Mouse (Mus musculus) liver, embryonic 14.5 days (tissue): ENCODE measurements at regions not wholly inside any gene's neighbourhood (a gene's known extent, or its start where the extent isn't known, plus 50 kb on each side); places are given as distances from the start of the nearest gene placed in this dataset.

ENCODE experiments used
- CTCF ChIP-seq: IDR thresholded peaks from 2 replicates; pipeline ENCODE4 v1.5.1; 2016; ENCODE audit warnings: antibody characterized with exemption, low read depth, control low read depth
- EP300 ChIP-seq: IDR thresholded peaks from 2 replicates; pipeline ENCODE4 v1.6.1; 2016; ENCODE audit warnings: antibody characterized with exemption, low read depth

- TF ChIP-seq CTCF: no peak
- no peak for TF ChIP-seq EP300
These were observed 406.8 kb downstream of the Tns1 start for GRCm38 (mm10) chr1:73717401-73717800.
